Mouse (Mus musculus) spleen, adult 12 weeks (tissue): ENCODE measurements around the gene Cdhr5.
A peak's percentile ranks its signal among the peaks of the same experiment; 100 is the strongest.

Source experiments
- DNase-seq: peaks from one replicate; pipeline ENCODE4 v3.0.0; 2022; ENCODE audit warnings: low spot score

Cdhr5 gene

DNA sequence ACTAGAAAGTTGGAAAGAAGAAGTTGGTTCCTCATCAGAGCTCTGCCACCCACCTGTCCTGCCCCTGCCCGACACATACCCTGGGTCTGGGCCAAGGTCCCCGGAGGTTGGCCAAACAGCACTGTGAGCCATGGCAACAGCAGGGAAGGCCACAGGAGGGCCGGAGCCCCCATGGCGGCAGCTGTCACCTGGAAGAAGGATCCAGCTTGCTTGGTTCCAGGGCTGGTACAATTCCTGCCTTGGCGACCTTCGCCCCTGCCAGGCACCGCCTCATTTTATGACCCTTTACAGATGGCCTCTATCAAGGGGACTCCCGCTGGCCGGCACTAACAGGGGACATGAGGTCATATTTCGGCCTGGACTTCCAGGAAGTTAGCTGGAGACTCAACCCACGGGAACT, at the start of gene Cdhr5:
Gene Cdhr5, minus strand, starts transcription at position 241 of the 400 bp plus-strand sequence.
- DNase-seq, result no peak

DNA sequence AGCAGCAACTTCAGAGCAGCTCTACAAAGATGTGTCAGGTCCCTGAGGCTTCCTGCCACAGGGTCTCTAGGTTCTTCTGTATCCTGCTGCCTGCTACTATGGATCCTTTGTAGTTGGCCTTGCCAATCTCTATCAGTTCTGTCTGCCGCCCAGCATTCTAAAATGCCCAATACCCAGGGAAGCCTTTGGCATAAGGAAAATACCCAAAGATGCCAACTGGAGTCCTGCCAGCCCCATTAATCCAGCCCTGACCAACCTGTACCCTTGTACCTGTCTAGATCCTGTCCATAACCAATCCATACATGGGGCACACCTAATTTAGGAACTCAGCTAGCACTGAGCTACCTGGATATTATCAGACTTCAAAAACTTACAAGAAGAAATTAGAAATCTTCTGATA, 48.1 kb upstream of the Cdhr5 start:
- DNase-seq, result no peak

DNA sequence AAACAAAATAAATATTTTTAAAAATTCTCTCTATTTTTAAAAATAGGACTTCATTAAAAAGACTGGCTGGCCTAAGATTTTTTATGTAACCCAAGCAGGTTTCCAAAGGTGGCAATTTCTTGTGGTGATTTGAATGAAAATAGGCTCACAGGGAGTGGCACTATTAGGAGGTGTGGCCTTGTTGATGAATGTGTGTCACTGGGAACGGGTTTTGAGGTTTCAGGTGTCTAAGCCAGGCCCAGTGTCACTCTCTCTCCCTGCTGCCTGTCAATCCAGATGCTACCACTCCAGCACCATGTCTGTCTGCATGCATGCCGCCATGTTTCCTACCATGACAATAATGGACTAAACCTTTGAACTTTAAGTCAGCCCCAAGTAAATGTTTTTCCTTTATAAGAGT, 42.9 kb upstream of the Cdhr5 start:
- DNase-seq, result no peak

DNA sequence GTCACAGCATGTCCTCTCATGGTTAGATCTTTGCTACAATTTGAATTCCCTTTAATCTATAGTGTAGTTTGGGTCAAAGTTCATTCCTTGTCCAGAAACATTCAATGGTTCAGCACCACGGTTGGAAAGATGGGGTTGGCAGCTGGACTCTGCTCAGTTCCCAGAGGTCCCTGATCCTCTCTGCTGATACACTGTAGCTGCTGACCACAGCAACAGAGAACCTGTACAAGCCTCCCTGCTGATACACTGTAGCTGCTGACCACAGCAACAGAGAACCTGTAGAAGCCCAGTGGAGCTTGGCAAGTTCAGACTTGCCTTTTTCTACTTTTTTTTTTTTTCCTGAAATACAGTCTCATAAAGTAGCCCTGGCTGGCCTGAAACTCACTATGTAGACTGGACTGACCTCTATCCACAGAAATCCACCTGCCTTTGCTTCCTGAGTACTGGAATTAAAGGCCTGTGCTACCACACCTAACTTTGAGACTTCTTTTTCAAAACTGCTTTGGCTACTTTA, 41.1 kb upstream of the Cdhr5 start:
- no peak for DNase-seq

DNA sequence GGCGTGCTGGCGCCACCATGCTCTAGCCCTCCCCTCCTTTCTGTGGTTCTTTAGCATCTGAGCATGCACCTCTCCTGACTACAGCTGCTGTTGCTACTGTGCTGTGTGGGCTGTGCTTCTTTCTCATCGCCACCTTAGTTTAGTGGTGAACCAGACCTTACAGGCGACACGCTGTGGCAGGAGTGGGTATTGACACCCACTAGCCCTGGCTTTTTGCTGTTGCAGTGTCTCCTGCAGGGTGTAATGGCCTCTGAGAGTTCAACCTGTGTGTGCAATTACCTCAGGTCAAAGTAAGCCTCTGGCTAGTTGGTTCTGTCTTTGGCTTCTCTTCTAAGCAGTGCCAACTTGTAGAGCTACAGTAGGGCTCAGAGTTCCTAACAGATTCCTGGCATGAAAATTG, 39.4 kb upstream of the Cdhr5 start:
- peak; percentile 35 for DNase-seq

DNA sequence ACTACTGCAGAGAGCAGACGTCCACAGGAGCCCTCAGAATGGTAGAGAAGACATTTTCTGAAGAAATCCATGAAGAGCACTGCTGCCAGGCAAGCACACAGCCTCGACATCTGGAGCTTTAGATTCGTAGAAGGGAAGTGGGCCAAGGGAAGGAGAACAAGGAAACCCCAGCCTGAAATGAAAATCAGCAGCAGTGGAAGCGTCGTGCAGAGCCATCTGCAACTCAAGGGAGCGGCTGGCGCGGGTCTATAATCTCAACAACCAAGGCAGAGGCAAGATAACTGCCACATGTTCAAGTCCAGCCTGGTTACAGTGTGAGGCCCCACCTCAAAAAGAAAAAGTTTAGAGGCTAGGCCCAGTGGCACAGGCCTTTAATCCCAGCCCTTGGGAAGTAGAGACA, 38.5 kb upstream of the Cdhr5 start:
- no peak for DNase-seq

DNA sequence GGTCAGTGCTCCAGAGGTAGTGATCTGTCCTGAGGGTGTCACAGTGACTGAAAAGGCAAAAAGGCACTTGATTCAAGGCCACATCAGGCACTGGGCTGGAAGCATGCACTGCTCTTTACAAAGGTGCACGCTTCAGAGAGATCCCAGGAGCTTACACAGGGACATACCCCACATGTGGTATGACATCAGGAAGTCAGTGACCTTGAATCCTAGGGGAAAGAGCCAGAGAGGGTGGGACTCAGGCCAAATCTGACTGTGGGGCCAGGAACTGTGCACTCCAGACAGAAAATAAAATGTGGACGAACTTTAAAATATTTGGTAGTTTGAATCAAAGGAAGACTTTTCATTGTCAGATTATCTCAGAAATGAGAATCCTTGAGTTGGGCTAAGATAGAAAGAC, 37.8 kb upstream of the Cdhr5 start:
- no peak for DNase-seq

DNA sequence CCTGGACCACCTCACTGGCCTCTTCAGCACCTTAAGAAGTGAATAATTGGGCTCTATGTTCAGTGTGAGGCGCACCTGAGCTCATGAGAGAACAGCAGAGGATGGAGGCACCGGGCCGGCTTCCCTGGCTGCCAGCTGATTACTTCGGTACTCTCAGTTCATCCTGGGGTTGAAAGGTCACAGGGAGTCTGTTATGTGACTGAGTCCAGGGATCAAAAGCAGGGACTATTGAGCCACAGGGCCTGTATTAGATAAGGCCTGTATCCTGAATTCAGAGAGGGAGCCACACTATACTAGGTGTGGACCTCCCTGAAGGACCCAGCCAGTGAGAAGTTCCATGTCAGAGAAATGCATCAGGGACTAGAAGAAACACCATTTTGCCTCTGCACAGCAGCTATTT, 28.0 kb upstream of the Cdhr5 start:
- DNase-seq, result no peak

DNA sequence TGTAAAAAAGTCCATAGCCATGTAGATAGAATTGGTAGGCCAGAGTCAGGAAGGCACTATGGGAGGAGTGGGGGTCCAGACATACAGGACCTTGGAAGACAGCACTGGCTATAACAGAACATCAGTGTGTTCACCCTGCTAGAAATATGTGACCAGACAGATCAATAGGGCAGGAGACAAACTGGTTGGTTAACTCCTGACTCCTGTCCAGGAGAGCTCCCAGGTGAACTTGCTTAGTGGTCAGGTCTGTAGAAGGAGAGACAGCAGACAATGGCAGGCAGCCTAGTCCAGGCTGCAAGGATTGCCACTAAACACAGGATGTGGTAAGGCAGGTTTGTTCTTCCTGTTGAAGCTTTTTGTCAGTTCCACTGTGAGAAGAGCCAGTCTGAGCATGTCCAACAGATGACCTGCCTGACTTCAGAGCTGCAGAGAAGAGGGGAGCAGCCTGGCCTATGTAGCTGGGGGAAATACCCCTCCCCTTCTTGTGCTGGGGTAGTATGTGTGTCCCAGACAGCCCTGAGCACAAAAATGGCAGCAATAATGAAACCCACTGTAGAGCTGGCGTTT, 26.2 kb upstream of the Cdhr5 start:
- DNase-seq, result no peak

DNA sequence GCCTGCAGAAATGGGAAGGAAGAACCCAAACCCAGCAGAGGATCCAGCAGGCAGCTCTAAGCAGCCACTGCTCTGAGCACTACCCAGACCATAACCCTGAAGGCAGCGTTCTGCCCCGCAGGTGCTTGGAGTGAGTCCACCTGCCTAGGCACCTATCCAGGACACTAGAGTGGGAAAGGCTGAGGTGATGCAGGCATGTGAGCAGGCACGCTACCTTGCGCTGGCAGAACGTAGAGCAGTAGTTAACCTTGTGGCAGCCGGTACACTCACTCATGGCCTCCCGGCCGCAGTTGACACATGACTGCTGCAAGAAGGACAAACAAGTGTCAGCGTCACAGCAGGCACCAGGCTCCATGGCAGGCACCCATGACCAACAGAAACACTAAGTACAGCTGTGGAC, 24.8 kb upstream of the Cdhr5 start:
- DNase-seq, result no peak

DNA sequence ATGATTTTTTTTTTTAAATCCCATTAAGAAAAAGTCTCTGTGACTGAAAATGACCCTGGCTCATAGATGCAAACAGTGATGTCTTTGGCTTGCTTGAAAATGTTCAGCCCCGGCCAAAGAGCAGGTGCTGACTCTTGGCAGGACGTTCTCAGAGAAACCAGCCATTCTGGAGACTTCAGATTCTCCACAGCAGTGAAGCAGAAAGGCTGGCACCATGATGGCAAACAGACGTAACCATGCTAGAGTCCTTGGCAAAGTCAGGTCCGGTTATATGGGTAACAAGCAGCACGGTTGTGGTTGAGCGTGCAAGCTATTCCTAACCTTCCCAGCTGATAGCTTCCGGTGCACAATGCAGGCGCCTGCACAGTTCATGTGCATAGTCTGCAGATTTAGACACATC, 22.6 kb upstream of the Cdhr5 start:
- no peak for DNase-seq

DNA sequence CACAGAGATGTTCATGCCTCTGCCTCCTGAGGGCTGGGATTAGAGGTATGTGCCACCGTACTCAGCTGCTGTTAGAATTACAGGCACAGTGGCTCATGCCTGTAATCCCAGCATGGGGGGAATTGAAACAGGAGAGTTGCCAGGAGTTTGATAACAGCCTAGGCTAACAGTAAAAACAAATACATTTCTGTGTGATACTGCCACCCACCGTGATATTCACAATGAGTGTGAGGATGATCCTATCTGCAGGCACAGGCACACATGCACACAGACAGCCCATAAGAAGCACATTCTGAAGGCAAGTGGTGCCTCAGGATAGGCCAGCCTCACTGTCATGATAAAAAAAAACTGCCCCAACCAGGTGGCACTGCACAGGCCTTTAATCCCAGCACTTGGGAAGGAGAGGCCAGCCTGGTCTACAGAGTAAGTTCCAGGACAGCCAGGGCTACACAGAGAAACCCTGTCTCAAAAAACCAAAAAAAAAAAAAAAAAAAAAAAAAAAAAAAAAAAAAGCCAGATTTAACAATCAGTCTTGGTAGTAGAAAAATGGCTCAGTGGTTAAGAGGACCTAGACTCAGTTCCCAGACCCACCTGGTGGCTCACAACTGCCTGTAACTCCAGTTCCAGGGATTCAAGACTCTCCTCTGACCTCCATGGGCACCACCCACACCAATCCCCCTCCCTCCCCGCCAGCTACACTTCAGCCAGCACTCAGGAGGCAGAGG, 21.5 kb upstream of the Cdhr5 start:
- DNase-seq, result no peak

DNA sequence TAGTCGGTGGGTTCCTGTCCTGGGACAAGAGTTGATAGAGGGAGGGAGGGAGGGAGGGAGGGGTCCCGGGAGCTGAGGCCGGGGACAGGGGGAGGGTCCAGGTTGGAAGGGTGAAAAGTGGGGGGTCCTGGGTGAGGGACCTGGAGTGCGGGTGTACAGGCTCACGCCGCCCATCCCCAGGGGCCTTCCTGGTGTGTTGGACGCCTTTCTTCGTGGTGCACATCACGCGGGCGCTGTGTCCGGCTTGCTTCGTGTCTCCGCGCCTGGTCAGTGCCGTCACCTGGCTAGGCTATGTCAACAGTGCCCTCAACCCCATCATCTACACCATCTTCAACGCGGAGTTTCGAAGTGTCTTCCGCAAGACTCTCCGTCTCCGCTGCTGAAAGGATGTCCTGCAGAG, 17.9 kb upstream of the Cdhr5 start:
- no peak for DNase-seq

DNA sequence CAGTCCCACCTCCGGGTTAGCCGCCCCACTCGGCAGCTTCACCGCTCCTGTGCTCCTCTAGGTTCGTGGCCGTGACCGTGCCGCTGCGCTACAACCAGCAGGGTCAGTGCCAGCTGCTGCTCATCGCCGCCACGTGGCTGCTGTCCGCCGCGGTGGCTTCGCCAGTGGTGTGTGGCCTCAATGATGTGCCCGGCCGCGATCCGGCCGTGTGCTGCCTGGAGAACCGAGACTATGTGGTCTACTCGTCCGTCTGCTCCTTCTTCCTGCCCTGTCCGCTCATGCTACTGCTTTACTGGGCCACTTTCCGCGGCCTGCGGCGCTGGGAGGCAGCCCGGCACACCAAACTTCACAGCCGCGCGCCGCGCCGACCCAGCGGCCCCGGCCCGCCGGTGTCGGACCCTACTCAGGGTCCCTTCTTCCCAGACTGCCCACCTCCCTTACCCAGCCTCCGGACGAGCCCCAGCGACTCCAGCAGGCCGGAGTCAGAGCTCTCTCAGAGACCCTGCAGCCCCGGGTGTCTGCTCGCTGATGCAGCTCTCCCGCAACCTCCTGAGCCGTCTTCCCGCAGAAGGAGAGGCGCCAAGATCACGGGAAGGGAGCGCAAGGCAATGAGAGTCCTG, 17.4 kb upstream of the Cdhr5 start:
- no peak for DNase-seq

DNA sequence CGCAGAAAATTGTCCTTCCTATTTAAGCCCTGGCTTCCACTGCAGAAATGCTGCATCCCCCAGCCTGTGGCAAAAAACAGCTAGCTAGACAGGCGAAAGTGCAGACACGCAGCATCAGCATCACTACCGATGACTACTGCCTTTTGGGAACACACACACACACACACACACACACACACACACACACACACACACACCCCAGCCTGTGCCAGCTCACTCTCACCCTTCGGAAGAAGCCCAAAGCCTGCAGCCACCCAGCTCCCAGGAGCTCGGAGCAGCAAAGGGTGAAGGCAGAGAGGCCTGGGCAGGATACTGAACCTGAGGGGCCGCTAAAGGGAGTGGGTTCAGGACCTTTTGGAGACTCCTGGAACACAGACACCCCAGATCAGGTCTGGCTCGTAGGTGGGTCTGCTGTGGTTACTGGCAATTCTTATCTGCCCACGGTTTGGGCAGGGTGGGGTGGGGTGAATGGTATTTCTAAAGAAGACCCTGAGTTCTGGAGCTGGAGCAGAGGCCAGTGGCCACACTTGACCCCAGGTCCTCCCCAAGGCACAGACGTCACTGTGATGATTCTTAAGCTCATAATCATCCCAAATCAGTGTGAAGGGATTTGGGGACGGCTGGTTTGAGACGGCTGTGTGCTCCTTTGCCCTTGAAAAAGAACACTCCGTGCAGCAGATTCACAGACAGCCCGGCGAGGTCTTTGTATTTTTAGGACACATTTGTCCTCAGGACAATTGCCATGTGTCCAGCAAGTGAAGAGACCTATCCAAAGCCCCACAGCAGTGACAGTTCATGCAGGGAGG, 16.2 kb upstream of the Cdhr5 start:
- DNase-seq, result no peak

DNA sequence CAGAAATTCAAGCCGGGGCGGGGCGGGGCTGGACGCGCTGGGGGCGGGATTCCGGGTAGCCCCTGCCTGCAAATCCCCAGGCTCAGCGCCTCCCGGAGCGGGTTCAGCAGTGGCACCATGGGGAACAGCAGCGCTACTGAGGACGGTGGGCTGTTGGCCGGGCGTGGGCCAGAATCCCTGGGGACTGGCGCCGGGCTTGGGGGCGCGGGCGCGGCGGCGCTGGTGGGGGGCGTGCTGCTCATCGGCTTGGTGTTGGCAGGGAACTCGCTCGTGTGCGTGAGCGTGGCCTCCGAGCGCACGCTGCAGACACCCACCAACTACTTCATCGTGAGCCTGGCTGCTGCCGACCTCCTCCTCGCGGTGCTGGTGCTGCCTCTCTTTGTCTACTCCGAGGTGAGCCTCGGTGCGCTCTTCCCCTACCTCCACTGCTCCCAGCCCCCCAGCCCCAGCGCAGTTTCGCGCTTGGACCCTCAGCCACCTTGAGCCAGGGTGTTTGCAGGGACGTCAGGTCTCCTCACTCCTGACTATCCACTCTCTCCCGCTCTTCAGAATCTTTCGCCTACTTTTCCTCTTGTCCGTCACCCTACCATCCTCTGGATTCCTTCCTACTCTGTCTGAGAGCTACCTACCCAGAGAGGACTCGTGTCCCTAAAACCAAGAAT, 15.5 kb upstream of the Cdhr5 start, which contains the start of gene Drd4:
Gene Drd4, plus strand, starts transcription at position 86 of the 662 bp plus-strand sequence.
- no peak for DNase-seq

DNA sequence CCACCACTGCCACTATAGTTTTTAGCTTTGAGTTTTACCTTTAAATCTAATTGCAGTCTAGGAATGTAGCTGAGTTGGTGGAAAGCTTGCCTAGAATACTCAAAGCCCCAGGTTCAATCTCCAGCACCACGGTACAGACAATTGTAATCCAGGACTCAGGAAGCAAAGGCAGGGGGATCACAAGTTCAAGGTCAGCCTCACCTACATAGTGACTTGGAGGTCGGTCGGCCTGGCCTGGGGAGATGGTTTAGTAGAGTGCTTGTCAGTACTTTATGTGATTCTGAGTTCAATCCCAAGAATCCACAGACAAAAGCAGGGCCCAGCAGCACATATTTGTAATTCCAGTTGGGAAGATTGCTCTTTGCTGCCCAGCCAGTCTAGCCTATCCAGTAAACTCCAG, 11.5 kb upstream of the Cdhr5 start:
- no peak for DNase-seq

DNA sequence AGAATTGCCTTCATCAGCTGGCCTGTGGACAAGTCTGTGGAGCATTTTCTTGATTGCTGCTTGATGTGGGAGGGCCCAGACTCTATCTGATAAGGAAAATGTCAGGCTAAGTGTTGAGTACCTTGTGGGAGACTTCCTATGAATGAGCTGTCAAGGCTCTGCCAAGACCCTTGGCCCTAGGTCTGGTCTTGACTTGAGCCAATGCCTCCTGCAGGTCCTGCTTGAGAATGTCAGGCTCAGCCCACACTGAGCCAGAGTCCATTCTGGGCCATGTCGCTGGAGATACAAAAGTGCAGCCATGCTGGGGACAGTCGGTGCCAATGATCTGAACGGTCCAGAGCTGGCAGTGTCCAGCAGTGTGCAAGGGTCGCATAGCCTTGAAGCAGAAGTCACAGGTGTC, 6.2 kb upstream of the Cdhr5 start:
- no peak for DNase-seq

DNA sequence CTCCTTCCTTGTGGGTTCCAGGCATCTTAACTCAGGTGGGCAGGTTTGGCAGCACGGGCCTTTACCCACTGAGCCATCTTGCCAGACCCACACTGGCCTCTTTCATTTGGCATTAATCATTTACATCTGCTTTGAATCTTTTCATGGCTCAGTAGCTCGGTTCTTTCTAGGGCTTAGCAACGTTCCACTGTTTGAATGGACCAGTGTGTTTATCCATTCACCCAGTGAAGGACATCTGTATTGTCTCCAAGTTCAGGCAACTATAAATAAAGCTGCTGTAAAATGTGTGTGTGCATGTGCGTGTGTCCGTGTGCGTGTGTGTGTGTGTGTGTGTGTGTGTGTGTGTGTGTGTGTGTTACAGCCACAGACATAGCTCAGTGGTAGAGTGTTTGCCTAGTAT, 4.9 kb upstream of the Cdhr5 start:
- no peak for DNase-seq

DNA sequence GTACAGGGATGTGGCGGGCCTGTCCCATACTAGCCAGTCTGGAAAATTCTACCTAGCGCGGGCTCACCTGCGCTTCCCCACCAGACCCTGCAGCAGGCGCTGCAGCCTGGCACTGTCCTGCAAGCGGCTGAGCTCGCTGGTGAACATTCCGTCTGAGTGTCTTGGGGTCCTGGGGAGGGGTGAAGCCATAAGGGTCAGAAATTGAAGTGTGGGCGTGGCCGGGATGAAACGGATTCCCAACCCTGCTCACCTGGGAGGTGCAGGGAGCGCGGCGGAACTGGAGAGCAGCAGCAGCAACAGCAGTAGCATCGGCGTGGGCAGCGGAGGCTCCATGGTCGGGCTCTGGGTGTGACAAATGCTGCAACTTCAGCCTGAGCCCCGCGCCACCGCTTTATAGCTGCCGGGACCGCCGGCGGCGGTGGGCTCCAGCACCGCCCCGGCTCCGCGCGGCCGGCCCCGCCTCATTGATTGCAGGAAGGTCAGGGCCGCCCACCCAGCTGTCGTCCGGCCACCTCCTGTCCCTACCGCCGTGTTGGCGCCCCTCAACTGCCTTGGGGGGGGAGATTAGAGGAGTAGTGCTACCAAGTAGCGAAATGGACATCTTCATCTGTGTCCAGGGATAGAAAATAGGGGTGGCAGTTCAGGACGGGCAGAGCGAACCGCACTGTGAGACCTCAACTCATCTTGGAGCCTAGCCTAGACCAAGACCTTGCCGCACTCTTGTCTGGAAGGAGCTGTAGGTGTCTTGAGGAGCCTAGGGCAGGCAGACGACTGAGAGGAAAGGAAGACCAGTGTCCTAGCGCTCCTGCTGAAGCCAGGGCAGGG, 2.4 kb upstream of the Cdhr5 start, which contains the start of gene Sct:
Gene Sct, minus strand, starts transcription at position 368 of the 825 bp plus-strand sequence.
- DNase-seq, result no peak
